Mouse (Mus musculus): ENCODE results near the gene Mtf2. TPM values are rescaled to one million over a fixed set of nuclear protein-coding genes. Genes with fewer than 3 reads are reported as not detected.
"Not testable (repeated sequence)": the region's sequence is repeated elsewhere in the genome, so short reads cannot be mapped to it uniquely, and the experiment has no call there.

The Mtf2 gene
- total RNA-seq (2017), result 114 and 119 TPM in 2 replicates

- ATAC-seq (replicated peaks; ENCODE audit: low read depth, poor library complexity, severe bottlenecking), result peak; percentile 94
These were observed at the start of gene Mtf2 for GRCm38 (mm10) chr5:108065465-108066411. Mtf2 (plus strand) TSS chr5:108065674.

- no peak for ATAC-seq (replicated peaks; ENCODE audit: low read depth, poor library complexity, severe bottlenecking)
These were observed 48.2 kb upstream of the Mtf2 start for GRCm38 (mm10) chr5:108017232-108017631.

GRCm38 (mm10) chr5:108019367-108019766, 46.1 kb upstream of the Mtf2 start:
- peak; percentile 62; the same call in 1 of the 2 replicates for ATAC-seq (replicated peaks; ENCODE audit: low read depth, poor library complexity, severe bottlenecking)

- ATAC-seq (replicated peaks; ENCODE audit: low read depth, poor library complexity, severe bottlenecking), result no peak
These were observed 44.1 kb upstream of the Mtf2 start for GRCm38 (mm10) chr5:108021346-108021745.

- no peak for ATAC-seq (replicated peaks; ENCODE audit: low read depth, poor library complexity, severe bottlenecking)
These were observed 37.2 kb upstream of the Mtf2 start for GRCm38 (mm10) chr5:108028230-108028629.

- ATAC-seq (replicated peaks; ENCODE audit: low read depth, poor library complexity, severe bottlenecking), result not testable (repeated sequence)
These were observed 36.5 kb upstream of the Mtf2 start for GRCm38 (mm10) chr5:108028797-108029536.

- ATAC-seq (replicated peaks; ENCODE audit: low read depth, poor library complexity, severe bottlenecking), result peak; percentile 50; the same call in 1 of the 2 replicates
These were observed 35.5 kb upstream of the Mtf2 start for GRCm38 (mm10) chr5:108029968-108030367.

- ATAC-seq (replicated peaks; ENCODE audit: low read depth, poor library complexity, severe bottlenecking), result peak; percentile 76
These were observed 34.2 kb upstream of the Mtf2 start for GRCm38 (mm10) chr5:108031267-108031666.

- ATAC-seq (replicated peaks; ENCODE audit: low read depth, poor library complexity, severe bottlenecking), result 0 out of 2 replicates have a peak, but pooled peaks have one; percentile 46
These were observed 31.3 kb upstream of the Mtf2 start for GRCm38 (mm10) chr5:108034194-108034593.

- ATAC-seq (replicated peaks; ENCODE audit: low read depth, poor library complexity, severe bottlenecking), result no peak
These were observed 30.0 kb upstream of the Mtf2 start for GRCm38 (mm10) chr5:108035523-108035922.

- no peak for ATAC-seq (replicated peaks; ENCODE audit: low read depth, poor library complexity, severe bottlenecking)
These were observed 23.4 kb upstream of the Mtf2 start for GRCm38 (mm10) chr5:108042061-108042460.

- no peak for ATAC-seq (replicated peaks; ENCODE audit: low read depth, poor library complexity, severe bottlenecking)
These were observed 21.6 kb upstream of the Mtf2 start for GRCm38 (mm10) chr5:108043908-108044307.

GRCm38 (mm10) chr5:108049711-108050268, 15.7 kb upstream of the Mtf2 start:
- ATAC-seq (replicated peaks; ENCODE audit: low read depth, poor library complexity, severe bottlenecking), result no peak

GRCm38 (mm10) chr5:108051026-108051425, 14.4 kb upstream of the Mtf2 start:
- no peak for ATAC-seq (replicated peaks; ENCODE audit: low read depth, poor library complexity, severe bottlenecking)

GRCm38 (mm10) chr5:108051727-108052126, 13.7 kb upstream of the Mtf2 start:
- not testable (repeated sequence) for ATAC-seq (replicated peaks; ENCODE audit: low read depth, poor library complexity, severe bottlenecking)

- ATAC-seq (replicated peaks; ENCODE audit: low read depth, poor library complexity, severe bottlenecking), result no peak
These were observed 13.3 kb upstream of the Mtf2 start for GRCm38 (mm10) chr5:108052200-108052599.

GRCm38 (mm10) chr5:108053566-108053965, 11.9 kb upstream of the Mtf2 start:
- no peak for ATAC-seq (replicated peaks; ENCODE audit: low read depth, poor library complexity, severe bottlenecking)

GRCm38 (mm10) chr5:108060413-108060812, 5.1 kb upstream of the Mtf2 start:
- ATAC-seq (replicated peaks; ENCODE audit: low read depth, poor library complexity, severe bottlenecking), result no peak

- no peak for ATAC-seq (replicated peaks; ENCODE audit: low read depth, poor library complexity, severe bottlenecking)
These were observed 6.8 kb downstream of the Mtf2 start for GRCm38 (mm10) chr5:108072301-108072700.

- no peak for ATAC-seq (replicated peaks; ENCODE audit: low read depth, poor library complexity, severe bottlenecking)
These were observed 10.8 kb downstream of the Mtf2 start for GRCm38 (mm10) chr5:108076241-108076640.

All from common myeloid progenitor, adult 5-6 weeks (primary cell).